Mouse (Mus musculus) embryonic facial prominence, embryonic 10.5 days (tissue): ENCODE measurements around the gene Csmd2. TPM values are rescaled to one million over a fixed set of nuclear protein-coding genes. Genes with fewer than 3 reads are reported as not detected.

Experiments
- DNase-seq: peaks from one replicate; pipeline ENCODE4 v3.0.0-alpha.2; 2017; ENCODE audit warnings: low spot score
- H3K27ac ChIP-seq: fragments of 300-500 bp; sonication (generic); replicated peaks from 2 replicates; pipeline ENCODE4 v1.5.1; 2016; ENCODE audit warnings: mild to moderate bottlenecking
- H3K27me3 ChIP-seq: fragments of 300-500 bp; sonication (generic); replicated peaks from 2 replicates; pipeline ENCODE4 v1.6.1; 2016; ENCODE audit warnings: low read depth, mild to moderate bottlenecking; ENCODE audit not compliant: poor library complexity, severe bottlenecking
- H3K36me3 ChIP-seq: fragments of 300-500 bp; sonication (generic); replicated peaks from 2 replicates; pipeline ENCODE4 v1.6.1; 2016; ENCODE audit warnings: mild to moderate bottlenecking, moderate library complexity
- H3K4me1 ChIP-seq: fragments of 300-500 bp; sonication (generic); 2 replicates; pipeline ENCODE4 v1.6.1; 2016
- H3K4me3 ChIP-seq: fragments of 300-500 bp; sonication (generic); 2 replicates; pipeline ENCODE4 v1.5.1; 2016; ENCODE audit warnings: mild to moderate bottlenecking, moderate library complexity
- H3K9me3 ChIP-seq: fragments of 300-500 bp; sonication (generic); 2 replicates; pipeline ENCODE4 v1.6.1; 2016; ENCODE audit warnings: mild to moderate bottlenecking
- WGBS: fragments of 180-500 bp; shearing (Covaris S2); methylation state at CpG from one replicate; pipeline ENCODE4 v1.1.7; 2016; 5-methylcytosine and 5-hydroxymethylcytosine counted together
- polyA plus RNA-seq: library from polyadenylated mRNA; unstranded; fragments of >200 nt; fragmentation: Nextera tagmentation; extraction: Ambion mirVana; gene quantifications from 2 replicates; pipeline ENCODE4 v1.2.1, GENCODE M21; 2016

The Csmd2 gene
- polyA plus RNA-seq, 1 experiment from 2014 or later: 0.31 TPM

DNA sequence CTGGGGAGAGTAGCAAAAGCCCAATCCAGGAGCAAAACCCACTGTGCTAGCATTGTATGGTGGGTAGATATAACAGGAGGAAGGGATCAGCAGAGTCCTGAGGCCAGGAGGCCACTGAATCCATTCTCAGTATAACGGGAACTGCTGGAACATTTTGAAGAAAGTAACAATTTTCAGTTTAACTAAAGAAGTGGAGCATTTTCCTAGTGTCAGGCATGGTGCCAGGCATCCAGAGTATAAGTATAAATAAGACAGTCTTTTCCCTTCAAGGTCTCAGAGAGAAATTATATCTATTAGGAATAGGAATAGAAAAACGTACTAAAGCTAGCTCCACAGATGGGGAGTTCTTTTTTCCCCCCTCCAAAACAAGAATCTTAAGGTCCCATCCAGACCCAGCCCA, 437.7 kb downstream of the Csmd2 start:
- 81% methylated on average over 2 of the region's 2 CpGs for WGBS
- no peak overlapping the region for H3K27ac ChIP-seq
- H3K36me3 ChIP-seq: no peaks in the 10 kb centered on the region
- no peak overlapping the region for H3K4me3 ChIP-seq
- H3K9me3 ChIP-seq: no peaks in the 10 kb centered on the region
- H3K27me3 ChIP-seq: 0 out of 2 replicates have a peak, but pooled peaks cover 3% of the 10 kb centered on the region
- H3K4me1 ChIP-seq: peaks cover 26% of the 10 kb centered on the region
- DNase-seq: no peak

DNA sequence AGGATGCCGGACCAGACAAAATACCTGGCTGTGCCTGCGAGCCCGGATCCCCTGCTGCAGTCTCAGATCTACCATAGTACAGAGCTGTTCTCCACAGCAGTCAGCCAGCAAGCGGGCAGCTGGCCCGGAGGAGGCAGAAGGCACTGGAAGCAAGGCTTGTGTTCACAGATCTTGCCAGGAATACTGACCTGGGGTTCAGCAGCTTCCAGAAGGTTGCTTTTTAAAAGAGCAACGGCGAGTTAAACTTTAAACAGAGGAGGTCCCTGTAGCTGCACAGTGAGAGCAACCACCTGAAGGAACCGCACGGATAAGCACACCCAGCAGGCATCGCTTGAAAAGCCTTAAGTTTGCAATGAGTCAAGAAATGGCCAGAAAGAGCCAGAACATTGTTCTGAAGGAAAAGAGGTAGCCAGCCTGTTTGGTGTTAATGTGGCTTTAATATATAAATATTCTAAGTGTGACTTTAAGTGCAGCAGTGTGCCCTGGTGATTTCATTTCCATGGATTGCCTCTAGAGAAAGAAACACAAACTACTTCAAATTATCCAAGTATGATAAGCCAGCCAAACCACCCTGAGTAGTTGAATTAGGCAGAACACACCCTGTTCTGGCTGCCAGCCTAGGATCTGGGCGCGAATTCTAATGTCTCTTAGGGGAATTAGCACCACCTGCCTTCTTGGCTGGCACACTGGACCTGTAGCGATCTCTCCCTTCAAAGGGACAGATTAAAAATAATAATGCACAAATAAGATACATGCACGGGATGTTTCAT, 439.8 kb downstream of the Csmd2 start:
- Histone ChIP-seq H3K9me3 (no peaks in the 10 kb centered on the region), H3K27ac (no peak overlapping the region), H3K27me3 (no peaks in the 10 kb centered on the region), H3K4me3 (no peak overlapping the region), H3K36me3 (no peaks in the 10 kb centered on the region), H3K4me1 (peaks cover 20% of the 10 kb centered on the region)
- WGBS: 92% methylated on average over 14 of the region's 14 CpGs
- no peak for DNase-seq

DNA sequence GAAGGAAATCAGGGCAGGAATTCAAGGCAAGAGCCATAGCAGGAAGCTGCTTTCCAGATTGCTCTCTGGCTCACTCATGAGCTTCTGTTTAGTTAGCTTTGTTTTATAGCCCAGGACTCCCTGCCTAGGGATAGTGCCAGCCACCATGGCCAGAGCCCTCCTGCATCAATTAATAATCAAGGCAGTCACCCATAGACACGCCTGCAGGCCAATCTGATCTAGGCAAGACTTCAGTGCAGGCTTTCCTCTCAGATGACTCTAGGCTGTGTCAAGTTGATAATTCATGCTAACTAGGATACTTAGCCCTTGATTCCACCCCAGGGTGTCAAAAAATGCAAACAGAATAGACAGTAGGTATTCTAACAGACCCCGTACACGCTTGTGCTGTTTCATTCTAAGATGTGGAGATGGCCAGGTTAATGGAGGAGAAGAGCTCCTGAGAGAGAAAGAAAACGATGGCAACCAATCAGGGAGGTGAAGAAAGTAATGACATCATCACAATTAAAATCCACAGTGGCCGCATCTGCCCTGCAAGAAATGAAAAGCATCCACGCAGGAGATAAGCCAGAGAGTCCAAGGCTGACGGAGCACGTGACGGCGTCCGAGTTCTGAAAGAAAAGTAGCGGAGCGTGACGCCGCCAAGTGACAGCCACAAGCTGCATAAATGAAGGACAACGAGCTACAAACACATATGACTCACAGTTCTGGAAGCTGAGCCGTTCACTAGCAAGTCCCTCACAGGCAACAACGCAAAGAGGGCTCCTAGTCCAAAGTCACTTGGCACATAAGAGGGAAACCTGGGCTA, 440.8 kb downstream of the Csmd2 start:
- Histone ChIP-seq H3K27ac (no peak overlapping the region), H3K36me3 (no peaks in the 10 kb centered on the region), H3K9me3 (no peaks in the 10 kb centered on the region), H3K27me3 (no peaks in the 10 kb centered on the region), H3K4me3 (no peak overlapping the region), H3K4me1 (peaks cover 18% of the 10 kb centered on the region)
- no peak for DNase-seq
- 79% methylated on average over 18 of the region's 18 CpGs for WGBS

DNA sequence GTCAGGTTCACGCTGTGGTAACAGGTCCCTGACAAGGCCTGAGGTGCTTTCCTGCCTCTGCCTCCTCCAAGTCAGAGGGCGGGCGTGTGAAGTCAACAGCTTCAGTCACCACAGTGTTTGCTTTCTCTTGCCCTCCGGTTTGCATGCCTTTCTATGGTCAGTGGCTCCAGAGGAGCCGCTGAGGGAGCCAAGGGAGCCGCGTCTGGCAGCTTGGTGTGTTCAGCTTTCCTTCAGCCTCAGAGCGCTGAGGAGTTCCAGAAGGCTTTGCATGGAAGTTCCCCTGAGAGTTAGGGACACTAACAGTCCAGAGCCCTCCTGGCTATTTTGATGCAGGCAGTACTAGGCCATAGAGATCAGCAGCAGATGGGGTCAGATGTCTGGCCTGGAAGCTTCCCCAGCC, 441.9 kb downstream of the Csmd2 start:
- Histone ChIP-seq H3K36me3 (no peaks in the 10 kb centered on the region), H3K27me3 (no peaks in the 10 kb centered on the region), H3K27ac (no peak overlapping the region), H3K4me1 (peaks cover 18% of the 10 kb centered on the region), H3K4me3 (no peak overlapping the region), H3K9me3 (no peaks in the 10 kb centered on the region)
- no peak for DNase-seq
- 84% methylated on average over 8 of the region's 8 CpGs for WGBS

GRCm38 (mm10) chr4:128440550-128440949, 452.9 kb downstream of the Csmd2 start:
- no peaks in the 10 kb centered on the region for H3K36me3 ChIP-seq
- WGBS: 89% methylated on average over 6 of the region's 6 CpGs
- H3K27me3 ChIP-seq: no peaks in the 10 kb centered on the region
- no peak for DNase-seq
- H3K4me3 ChIP-seq: no peak overlapping the region
- no peak overlapping the region for H3K27ac ChIP-seq
- peaks cover 4% of the 10 kb centered on the region; the same call in 1 of the 2 replicates for H3K4me1 ChIP-seq
- no peaks in the 10 kb centered on the region for H3K9me3 ChIP-seq

DNA sequence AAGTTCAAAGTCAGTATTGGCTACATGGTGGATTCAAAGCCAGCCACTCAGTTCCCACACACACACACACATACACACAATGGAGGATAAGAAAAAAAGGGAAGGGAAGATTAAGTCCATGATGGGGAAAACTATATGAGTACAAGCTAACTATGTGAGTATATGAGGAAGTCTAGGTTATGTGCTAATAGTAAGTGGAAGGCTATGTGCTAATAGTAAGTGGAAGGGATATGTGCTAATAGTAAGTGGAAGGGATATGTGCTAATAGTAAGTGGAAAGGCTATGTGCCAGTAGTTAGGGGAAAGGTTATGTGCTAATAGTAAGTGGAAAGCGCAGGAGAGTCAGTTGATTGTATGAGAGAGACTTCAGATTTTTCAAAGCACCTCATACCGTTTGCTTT, 453.6 kb downstream of the Csmd2 start:
- H3K9me3 ChIP-seq: no peaks in the 10 kb centered on the region
- no peaks in the 10 kb centered on the region for H3K36me3 ChIP-seq
- peaks cover 6% of the 10 kb centered on the region; the same call in 1 of the 2 replicates for H3K4me1 ChIP-seq
- no peak overlapping the region for H3K4me3 ChIP-seq
- H3K27ac ChIP-seq: no peak overlapping the region
- no peaks in the 10 kb centered on the region for H3K27me3 ChIP-seq
- WGBS: 81% methylated on average over 2 of the region's 2 CpGs
- DNase-seq: no peak

GRCm38 (mm10) chr4:128442791-128443190, 455.1 kb downstream of the Csmd2 start:
- WGBS: 89% methylated on average over 8 of the region's 8 CpGs
- Histone ChIP-seq H3K27me3 (no peaks in the 10 kb centered on the region), H3K9me3 (no peaks in the 10 kb centered on the region), H3K36me3 (no peaks in the 10 kb centered on the region), H3K27ac (no peak overlapping the region), H3K4me3 (no peak overlapping the region), H3K4me1 (peaks cover 6% of the 10 kb centered on the region; the same call in 1 of the 2 replicates)
- DNase-seq: no peak

DNA sequence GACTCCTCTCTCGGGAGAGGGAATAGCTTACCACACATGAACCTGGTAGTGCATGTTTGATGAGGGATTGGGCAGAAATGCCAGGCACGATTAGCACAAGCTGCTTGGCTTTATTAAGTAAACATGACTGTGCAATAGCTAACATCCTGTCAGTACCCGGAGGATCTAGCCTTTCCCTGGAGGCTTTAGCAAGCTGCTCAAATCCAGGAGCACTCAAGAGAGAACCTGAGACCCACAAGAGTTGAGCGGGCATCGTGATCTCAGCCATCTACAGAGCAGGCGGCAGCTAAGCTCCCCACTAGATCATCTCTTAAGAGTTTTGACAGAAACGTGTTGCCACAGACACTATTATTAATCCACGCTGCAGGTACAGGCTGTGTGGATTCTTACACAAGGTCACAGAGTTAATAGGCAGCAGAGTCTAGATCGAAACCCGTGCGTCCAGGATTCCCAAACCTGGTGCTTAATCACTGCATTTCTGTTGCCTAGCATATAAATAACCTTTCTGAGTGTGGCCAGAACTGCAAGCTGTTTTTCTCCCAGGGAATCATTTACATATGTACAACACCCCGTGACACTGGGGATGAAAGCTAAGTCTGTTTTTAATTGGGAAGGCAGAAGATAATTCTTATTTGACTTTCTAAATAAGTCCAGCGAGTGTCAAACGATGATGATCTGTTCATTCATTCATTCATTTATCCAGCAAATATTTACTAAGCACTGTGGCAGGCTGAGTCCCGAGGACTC, 458.0 kb downstream of the Csmd2 start:
- H3K27ac ChIP-seq: no peak overlapping the region
- H3K27me3 ChIP-seq: no peaks in the 10 kb centered on the region
- H3K36me3 ChIP-seq: no peaks in the 10 kb centered on the region
- peaks cover 8% of the 10 kb centered on the region for H3K4me1 ChIP-seq
- WGBS: 75% methylated on average over 15 of the region's 15 CpGs
- H3K4me3 ChIP-seq: no peak overlapping the region
- H3K9me3 ChIP-seq: no peaks in the 10 kb centered on the region
- DNase-seq: no peak

DNA sequence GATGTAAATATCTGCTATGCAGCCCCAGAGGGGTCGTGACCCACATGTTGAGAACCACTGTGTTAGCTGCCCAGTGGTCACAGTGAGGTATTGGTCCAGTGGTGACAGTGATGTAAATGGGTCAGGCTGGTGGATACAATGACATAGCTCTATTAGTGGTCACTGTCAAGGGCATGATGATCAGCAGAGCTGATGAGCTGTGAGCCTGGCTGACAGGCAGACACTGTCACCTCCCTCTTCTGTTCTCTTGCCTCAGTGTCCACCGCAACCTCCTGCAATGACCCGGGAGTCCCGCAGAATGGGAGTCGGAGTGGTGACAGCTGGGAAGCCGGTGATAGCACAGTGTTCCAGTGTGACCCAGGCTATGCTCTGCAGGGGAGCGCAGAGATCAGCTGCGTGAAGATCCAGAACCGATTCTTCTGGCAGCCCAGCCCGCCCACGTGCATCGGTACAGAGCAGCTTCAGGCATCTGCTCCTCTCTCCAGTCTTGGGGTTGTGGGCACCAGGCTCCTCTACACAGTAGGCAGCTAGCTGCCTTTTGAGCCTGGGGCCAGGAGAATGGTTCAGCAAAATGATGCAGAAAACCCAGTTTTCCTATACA, 461.3 kb downstream of the Csmd2 start:
- no peak for DNase-seq
- Histone ChIP-seq H3K9me3 (no peaks in the 10 kb centered on the region), H3K4me1 (peaks cover 14% of the 10 kb centered on the region), H3K27ac (no peak overlapping the region), H3K27me3 (no peaks in the 10 kb centered on the region), H3K36me3 (no peaks in the 10 kb centered on the region), H3K4me3 (no peak overlapping the region)
- 87% methylated on average over 12 of the region's 12 CpGs for WGBS

DNA sequence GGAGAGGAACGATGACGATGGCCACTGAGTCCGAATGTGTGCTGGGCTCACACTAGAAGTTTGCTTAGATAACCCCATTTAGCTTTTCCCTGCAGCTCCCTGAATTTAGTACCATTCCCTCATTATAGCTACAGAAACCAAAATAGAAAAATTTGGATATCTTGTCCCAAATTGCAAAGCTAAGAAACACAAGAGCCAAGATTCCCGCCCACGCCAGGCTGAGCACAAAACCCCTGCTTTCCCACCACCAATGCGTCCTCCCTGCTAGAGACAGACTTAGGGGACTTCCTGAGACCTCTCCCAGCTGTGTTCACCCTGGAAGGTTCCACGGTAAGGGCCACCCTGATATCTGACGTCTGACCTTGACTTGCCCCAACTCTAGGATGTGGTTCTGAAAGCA, 462.5 kb downstream of the Csmd2 start:
- DNase-seq: no peak
- Histone ChIP-seq H3K4me1 (peaks cover 14% of the 10 kb centered on the region), H3K27me3 (no peaks in the 10 kb centered on the region), H3K36me3 (no peaks in the 10 kb centered on the region), H3K9me3 (no peaks in the 10 kb centered on the region), H3K4me3 (no peak overlapping the region), H3K27ac (no peak overlapping the region)
- 88% methylated on average over 8 of the region's 8 CpGs for WGBS

DNA sequence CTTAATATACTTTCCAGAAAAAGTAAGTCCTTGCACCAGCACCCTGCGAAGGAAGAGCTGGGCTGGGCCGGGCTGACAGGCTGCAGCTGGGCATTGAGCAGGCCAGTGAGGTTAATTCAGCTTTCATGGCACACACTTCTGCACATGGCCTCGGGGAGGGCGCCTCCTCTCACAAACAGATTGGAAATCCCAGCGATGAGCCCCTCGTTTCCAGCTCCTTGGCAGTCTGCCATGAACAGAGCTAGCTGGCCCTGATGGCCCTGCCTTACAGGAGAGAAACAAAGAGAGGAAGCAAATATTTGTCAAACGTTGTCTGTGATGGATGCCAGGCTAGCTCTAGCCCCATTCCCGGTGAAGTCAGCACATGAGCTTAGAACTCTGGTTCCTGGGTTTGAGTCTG, 463.3 kb downstream of the Csmd2 start:
- H3K36me3 ChIP-seq: no peaks in the 10 kb centered on the region
- H3K4me3 ChIP-seq: no peak overlapping the region
- H3K27ac ChIP-seq: no peak overlapping the region
- 70% methylated on average over 8 of the region's 8 CpGs for WGBS
- no peaks in the 10 kb centered on the region for H3K9me3 ChIP-seq
- H3K4me1 ChIP-seq: peaks cover 7% of the 10 kb centered on the region
- peak; percentile 29 for DNase-seq
- no peaks in the 10 kb centered on the region for H3K27me3 ChIP-seq

DNA sequence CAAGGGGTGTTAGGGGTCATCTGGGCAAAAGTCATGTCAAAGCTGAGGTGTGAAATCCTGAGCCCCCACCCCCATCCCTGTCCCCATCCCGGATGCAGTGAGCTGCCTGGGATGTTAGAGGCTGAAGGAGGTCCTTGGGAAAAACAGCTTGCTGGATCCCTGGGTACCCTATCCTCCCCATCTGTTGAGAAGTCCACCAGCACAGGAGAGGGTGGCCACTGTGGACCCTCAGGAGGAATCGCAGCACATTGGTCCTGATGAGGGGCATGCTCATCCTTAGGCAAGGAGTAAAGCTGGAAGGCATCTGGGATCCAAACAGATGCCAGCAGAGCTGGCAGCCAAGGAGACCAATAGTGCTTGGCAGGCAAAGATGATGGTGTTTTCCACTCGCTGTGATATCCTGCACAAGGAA, 463.7 kb downstream of the Csmd2 start:
- H3K9me3 ChIP-seq: no peaks in the 10 kb centered on the region
- no peak overlapping the region for H3K4me3 ChIP-seq
- no peaks in the 10 kb centered on the region for H3K27me3 ChIP-seq
- H3K4me1 ChIP-seq: peaks cover 7% of the 10 kb centered on the region
- no peak overlapping the region for H3K27ac ChIP-seq
- H3K36me3 ChIP-seq: no peaks in the 10 kb centered on the region
- DNase-seq: no peak
- 85% methylated on average over 3 of the region's 3 CpGs for WGBS
